Mouse (Mus musculus) cerebellum, adult 8-10 months (tissue): ENCODE measurements at regions not wholly inside any gene's neighbourhood (a gene's known extent, or its start where the extent isn't known, plus 50 kb on each side); places are given as distances from the start of the nearest gene placed in this dataset.

Experiments used
- DNase-seq: peaks from one replicate; pipeline ENCODE4 v3.0.0; 2022

GRCm38 (mm10) chr6:117279786-117280411 lies 111.6 kb downstream of the Cxcl12 start:
- DNase-seq: no peak

- DNase-seq: no peak
These were observed 112.6 kb downstream of the Cxcl12 start for GRCm38 (mm10) chr6:117280911-117281310.

DNA sequence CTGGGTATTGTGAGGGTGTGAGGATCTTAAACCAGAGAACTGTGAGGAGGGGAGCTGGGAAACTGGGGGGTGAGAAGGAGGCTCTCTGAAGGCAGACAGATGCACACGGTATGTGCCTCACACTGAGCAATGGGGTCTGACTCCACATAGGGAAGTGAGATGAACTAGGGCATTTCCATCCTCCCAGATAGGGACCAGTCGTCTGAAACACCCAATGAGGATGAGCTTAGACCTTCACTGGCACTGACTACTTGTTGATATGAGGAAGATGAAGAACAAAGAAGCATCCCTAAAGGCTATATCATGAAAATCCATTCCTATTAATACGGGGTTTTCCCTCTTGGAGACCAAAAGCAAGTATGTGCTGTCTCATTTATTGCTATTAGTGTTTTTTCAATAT lies 115.3 kb downstream of the Cxcl12 start:
- DNase-seq: no peak

- DNase-seq: no peak
These were observed 116.2 kb downstream of the Cxcl12 start for GRCm38 (mm10) chr6:117284376-117285106.

DNA sequence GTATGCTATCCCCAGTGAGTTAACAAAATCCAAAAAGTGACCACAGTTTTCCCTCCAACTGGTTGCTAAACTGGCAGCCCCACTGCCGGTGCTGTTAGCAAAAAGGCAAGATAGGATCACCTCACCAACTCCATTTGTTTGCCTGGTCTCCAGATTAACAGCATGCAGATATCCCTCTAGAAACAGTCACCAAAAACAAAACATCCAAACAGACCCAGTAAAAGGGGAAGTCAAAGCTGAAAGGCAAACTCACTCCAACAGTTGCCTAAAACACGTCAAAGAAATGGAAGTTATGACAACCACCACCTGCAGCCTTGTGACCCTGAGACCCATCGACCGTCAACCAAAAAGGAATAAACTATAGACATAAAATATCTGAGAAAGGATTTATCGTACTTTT lies 119.1 kb downstream of the Cxcl12 start:
- no peak for DNase-seq

- DNase-seq: no peak
These were observed 125.6 kb downstream of the Cxcl12 start for GRCm38 (mm10) chr6:117293780-117294465.

GRCm38 (mm10) chr6:117297918-117298317 lies 129.6 kb downstream of the Cxcl12 start:
- DNase-seq: no peak

DNA sequence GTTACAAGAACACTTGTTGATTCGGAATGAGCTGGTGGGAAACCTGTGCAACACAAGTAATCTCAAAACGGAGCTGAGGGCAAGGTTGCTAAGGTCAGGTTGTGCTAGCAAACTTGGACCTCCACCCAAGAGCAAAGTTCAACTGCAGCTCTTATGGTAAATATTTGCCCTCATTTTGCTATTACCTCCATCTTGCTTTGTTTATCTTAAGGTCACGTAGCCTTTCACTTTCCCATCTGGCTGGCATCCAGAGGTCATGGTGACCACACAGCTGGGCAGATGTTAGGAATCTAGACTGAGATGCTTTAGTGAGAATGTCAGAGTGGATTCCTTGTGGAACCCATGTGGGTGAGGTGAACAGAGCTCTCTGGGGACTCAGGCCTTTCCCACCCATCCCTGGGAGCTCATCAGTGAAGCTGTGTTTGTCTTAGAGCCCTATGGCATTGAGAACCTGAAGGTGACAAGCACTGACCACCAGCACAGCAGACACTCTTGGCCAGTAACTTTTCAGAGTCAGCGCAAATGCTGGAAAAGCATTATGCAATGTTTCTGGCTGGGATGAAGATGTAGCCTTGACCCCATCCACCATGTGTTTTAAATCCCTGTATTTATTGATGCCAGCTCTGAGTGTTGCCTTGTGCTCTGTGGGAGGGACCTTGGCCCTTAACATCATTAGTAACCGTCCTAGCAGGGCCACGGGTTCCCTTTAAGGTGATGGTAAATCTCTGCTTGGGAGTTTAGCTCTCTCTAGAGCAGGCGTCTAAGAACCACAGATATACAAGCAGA lies 131.4 kb downstream of the Cxcl12 start:
- no peak for DNase-seq

GRCm38 (mm10) chr6:117303361-117303760 lies 135.0 kb downstream of the Cxcl12 start:
- no peak for DNase-seq

- no peak for DNase-seq
These were observed 137.5 kb downstream of the Cxcl12 start for GRCm38 (mm10) chr6:117305736-117306250.

DNA sequence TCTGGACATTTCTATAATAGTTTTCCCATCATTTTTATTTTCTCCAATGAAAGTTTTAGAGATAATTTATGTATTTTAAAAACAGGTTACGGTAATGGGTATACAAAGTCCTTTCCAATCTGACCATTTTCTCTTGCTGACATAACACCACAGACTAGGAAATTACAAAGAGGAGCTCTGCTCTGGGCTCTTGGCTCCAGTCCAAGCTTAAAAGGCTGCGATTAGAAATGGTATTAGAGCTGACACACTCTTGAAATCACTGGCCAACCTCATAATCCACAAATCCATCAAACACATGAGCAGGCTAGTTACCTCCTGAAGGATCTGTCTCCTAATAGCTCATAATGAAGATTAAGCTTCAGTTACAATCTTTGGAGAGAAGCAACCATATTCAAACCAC lies 140.3 kb downstream of the Cxcl12 start:
- DNase-seq: no peak

GRCm38 (mm10) chr6:117312891-117313781 lies 144.8 kb downstream of the Cxcl12 start:
- no peak for DNase-seq

GRCm38 (mm10) chr6:117313944-117314566 lies 145.7 kb downstream of the Cxcl12 start:
- DNase-seq: no peak

DNA sequence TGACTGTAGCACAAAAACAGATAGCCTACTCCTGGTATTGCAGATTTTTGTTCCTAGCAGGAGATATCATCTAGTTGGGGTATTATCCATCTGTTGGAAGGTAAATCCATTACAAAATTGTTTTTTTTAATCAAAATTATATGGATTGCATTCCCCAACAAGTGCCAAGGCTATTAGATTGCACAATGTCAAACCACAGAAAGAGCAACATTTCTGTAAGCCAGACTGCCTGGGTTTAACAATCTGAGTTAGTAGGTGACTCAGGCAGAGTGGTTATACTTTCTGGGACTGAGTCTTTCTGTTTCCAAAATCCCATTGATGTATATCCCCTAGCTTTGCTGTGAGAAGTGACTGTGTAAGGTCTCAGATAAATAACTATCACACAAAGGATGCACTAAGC lies 155.0 kb downstream of the Cxcl12 start:
- DNase-seq: no peak

DNA sequence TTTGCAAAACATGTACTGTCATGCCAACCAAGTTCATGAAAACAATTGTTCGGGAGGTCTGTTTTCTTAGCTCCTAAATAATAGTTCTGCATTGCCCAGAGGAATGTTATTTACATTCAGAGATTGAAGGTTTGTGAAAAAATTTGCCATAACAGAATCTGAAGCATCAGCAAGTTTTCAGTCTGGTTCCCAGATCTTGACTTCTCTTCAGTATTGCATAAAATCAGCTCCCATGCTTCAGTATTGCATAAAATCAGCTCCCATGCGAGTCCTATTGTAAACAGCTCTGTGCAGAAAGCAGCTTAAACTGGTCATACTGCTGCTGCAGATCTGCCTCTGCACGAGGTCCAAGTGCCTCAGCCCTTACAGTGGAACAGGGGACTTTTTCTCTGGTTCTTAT lies 155.5 kb downstream of the Cxcl12 start:
- DNase-seq: no peak

GRCm38 (mm10) chr6:117326835-117327775 lies 158.8 kb downstream of the Cxcl12 start:
- DNase-seq: no peak

DNA sequence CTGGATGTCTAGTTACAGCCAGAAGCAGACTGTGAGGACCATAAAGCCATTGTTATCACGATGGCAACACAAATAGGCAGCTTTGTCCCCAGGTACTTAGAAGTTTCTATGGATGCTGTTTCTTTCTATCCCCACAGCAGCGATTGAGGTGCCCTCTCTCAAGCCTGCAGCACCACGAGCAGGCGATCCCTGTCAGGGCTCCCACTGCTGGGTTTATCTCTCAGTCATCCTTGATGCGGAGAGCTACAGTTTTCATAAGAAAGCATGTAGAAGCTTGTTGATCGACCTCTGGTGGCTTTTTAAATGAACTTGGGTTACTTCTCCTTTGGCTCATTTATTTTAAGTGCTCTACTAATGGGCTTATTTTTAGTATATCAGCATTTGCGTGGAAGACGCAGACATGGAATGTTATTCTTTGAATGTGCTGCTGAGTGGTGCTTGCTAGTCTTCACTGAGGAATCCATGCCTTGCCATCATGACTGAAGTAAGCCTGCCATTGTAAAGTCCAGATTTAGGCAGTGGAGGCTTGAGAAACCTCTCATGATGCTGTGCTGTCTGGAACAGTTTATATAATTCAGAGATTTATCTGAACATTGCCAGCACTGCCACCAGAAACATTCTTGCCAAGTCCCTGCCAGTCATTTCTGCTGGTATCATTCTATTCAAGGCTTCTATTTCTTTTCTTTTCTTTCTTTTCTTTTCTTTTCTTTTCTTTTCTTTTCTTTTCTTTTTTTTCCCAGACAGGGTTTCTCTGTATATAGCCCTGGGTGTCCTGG lies 161.0 kb downstream of the Cxcl12 start:
- DNase-seq: no peak

GRCm38 (mm10) chr6:117330198-117330597 lies 161.9 kb downstream of the Cxcl12 start:
- no peak for DNase-seq

- DNase-seq: no peak
These were observed 162.5 kb downstream of the Cxcl12 start for GRCm38 (mm10) chr6:117330726-117331360.
